Mouse (Mus musculus) c-Kit-positive CD71-positive TER-119-negative erythroid progenitor cells, embryonic 14.5 days (primary cell): ENCODE results near the gene Lcn3.
"Not testable (repeated sequence)": the region's sequence is repeated elsewhere in the genome, so short reads cannot be mapped to it uniquely, and the experiment has no call there.

Source experiments
- DNase-seq: peaks from one replicate; pipeline ENCODE4 v3.0.0-alpha.2; 2013; ENCODE audit warnings: low read depth

Gene Lcn3

GRCm38 (mm10) chr2:25765269-25765668 is at the start of gene Lcn3:
Gene Lcn3 (plus strand): TSS chr2:25765569.
- no peak for DNase-seq

GRCm38 (mm10) chr2:25717222-25717621 is 48.1 kb upstream of the Lcn3 start:
- no peak for DNase-seq

GRCm38 (mm10) chr2:25733199-25733930 is 32.0 kb upstream of the Lcn3 start:
- DNase-seq: no peak

- DNase-seq: not testable (repeated sequence)
Observed at GRCm38 (mm10) chr2:25736709-25737108, 28.7 kb upstream of the Lcn3 start, which contains the start of gene Obp2b. Gene Obp2b (plus strand): TSS chr2:25737009.

- DNase-seq: no peak
Observed at GRCm38 (mm10) chr2:25741671-25742070, 23.7 kb upstream of the Lcn3 start.

GRCm38 (mm10) chr2:25754201-25754600 is 11.2 kb upstream of the Lcn3 start:
- DNase-seq: no peak

- DNase-seq: no peak
Observed at GRCm38 (mm10) chr2:25758064-25758625, 7.2 kb upstream of the Lcn3 start.

GRCm38 (mm10) chr2:25767764-25768163 is 2.4 kb downstream of the Lcn3 start:
- no peak for DNase-seq

GRCm38 (mm10) chr2:25773507-25773906 is 8.1 kb downstream of the Lcn3 start:
- DNase-seq: no peak

GRCm38 (mm10) chr2:25774640-25775039 is 9.3 kb downstream of the Lcn3 start:
- no peak for DNase-seq

GRCm38 (mm10) chr2:25775991-25776390 is 10.6 kb downstream of the Lcn3 start:
- DNase-seq: no peak

GRCm38 (mm10) chr2:25776717-25777116 is 11.3 kb downstream of the Lcn3 start, which contains the start of gene Lcn11:
Gene Lcn11 (plus strand): TSS chr2:25777017.
- no peak for DNase-seq

GRCm38 (mm10) chr2:25779076-25779475 is 13.7 kb downstream of the Lcn3 start:
- no peak for DNase-seq

GRCm38 (mm10) chr2:25780921-25781320 is 15.6 kb downstream of the Lcn3 start:
- DNase-seq: no peak

GRCm38 (mm10) chr2:25781957-25782356 is 16.6 kb downstream of the Lcn3 start, which contains the start of gene Gm13539:
Gene Gm13539 (plus strand): TSS chr2:25782257.
- no peak for DNase-seq

GRCm38 (mm10) chr2:25785573-25786322 is 20.4 kb downstream of the Lcn3 start:
- DNase-seq: no peak

- DNase-seq: peak; percentile 50
Observed at GRCm38 (mm10) chr2:25789092-25789491, 23.7 kb downstream of the Lcn3 start.

GRCm38 (mm10) chr2:25797635-25798034 is 32.3 kb downstream of the Lcn3 start:
- DNase-seq: no peak

- DNase-seq: no peak
Observed at GRCm38 (mm10) chr2:25798065-25798464, 32.7 kb downstream of the Lcn3 start.

GRCm38 (mm10) chr2:25811711-25812110 is 46.3 kb downstream of the Lcn3 start:
- no peak for DNase-seq

GRCm38 (mm10) chr2:25813364-25813763 is 48.0 kb downstream of the Lcn3 start:
- no peak for DNase-seq

- DNase-seq: not testable (repeated sequence)
Observed at GRCm38 (mm10) chr2:25815748-25816147, 50.4 kb downstream of the Lcn3 start, which contains the start of gene Glt6d1. Gene Glt6d1 (minus strand): TSS chr2:25815848.
